Mouse (Mus musculus) gastrocnemius, adult 8-10 months (tissue): ENCODE measurements around the gene Hhipl1. TPM values are rescaled to one million over a fixed set of nuclear protein-coding genes. Genes with fewer than 3 reads are reported as not detected.
A peak's percentile ranks its signal among the peaks of the same experiment; 100 is the strongest.

Experiments
- DNase-seq, 2 experiments: peaks; one replicate each; pipeline ENCODE4 v3.0.0; 2022; ENCODE audit warnings: low spot score in 2 of 2
- total RNA-seq, 4 experiments: library from RNA; stranded (reverse); gene quantifications; 2 replicates each; pipeline ENCODE4 v1.2.4; 2022

Gene Hhipl1
- under 1 TPM; 0.44 to 0.74 (median 0.69) TPM for total RNA-seq

DNA sequence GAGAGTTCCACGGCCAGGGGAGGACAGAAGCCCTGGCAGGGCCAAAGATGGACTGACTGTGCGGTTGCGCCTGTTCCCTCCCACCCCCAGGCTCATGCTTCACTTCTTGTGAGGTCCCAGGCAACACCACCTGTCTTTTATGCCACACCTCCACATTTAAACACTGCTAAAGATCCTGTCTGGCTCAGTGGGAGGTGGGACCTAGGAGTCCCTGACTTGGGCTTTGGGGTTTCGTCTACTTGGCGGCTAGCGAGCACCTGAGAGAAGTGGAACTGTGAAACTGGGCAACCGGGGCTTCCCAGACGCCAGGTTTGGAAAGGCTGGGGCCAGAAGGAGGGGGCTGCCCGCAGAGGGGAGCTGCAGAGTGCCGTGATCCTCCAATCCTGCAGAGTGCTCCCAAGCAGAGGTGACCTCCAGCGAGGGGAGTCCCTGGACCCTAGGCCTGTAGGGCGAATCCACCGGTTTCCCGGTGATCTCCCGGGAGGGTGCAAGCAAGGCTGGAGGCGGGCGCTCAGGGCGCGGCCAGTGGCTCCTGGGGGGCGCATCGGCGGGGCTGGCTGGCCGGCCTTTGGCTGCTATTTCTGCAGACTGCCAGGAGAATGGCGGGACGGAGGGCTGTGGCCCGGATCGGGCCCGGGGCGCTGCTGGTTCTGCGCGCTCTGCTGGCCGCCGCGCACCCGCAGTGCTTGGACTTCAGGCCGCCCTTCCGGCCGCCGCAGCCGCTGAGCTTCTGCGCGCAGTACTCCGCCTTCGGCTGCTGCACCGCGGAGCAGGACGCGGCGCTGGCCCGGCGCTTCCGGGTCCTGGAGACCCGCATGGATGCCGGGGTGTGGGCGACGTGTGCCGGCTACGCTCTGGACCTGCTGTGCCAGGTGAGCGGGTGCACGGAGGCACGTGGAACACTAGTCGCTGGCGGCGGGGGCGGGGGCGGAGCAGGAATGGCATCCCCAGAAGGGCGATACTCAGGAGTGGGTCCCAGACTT is at the start of gene Hhipl1:
Hhipl1 (plus strand) TSS at position 459 of the 983 bp plus-strand sequence.
- peak in 1 of 2 experiments; percentile 30 for DNase-seq

DNA sequence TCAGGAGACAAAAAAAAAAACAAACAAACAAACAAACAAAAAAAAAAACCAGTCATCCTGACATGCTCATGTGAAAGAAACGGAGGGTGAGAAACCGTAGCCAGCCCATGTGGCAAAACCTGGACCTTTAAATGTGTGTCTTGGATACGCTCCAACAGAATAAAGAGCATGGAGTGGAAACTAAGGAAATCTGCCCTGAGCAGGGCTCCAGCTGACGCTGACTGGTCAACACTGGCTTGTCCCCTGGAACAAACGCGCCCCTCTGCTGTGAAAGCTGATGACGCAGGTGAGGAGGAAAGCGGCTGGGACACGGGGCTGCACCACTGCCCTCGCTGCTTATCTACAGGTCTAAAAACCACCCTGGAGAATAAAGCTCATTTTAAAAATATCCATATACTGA is 49.3 kb upstream of the Hhipl1 start:
- DNase-seq, result no peak

DNA sequence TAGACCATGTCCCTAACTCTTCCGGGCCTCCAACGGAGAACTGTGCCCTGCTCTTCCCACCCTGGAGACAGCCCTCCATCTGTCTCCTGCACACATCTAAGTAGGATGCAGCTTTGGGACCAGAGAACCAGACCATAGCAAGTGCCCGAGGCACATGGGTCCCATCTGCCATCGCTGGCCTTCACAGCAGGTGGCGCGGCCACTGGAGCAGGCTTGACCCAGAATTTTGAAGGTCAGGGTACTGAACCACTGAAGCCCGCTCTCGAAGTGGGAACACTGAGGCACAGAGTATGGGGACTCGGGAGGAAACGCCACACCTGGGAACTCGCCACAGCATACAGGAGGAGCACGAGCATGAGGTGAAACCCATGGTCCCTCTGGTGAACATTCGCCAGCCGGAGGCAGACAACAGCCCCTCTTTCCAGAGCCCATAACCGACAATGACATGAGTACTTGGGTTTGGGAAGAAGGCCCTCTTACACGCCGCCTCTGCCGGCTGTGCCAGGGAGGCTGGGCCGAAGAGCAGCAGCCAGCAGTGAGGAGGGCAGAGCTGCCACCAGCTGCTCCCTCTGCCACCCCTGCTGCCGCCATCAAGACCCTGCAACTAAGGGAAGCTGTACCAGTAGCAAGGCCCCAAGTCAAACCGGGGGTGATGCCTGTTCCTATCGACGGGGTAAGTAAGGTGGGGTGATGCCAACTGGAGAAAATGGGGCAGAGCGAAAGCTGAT is 46.6 kb upstream of the Hhipl1 start:
- no peak for DNase-seq

DNA sequence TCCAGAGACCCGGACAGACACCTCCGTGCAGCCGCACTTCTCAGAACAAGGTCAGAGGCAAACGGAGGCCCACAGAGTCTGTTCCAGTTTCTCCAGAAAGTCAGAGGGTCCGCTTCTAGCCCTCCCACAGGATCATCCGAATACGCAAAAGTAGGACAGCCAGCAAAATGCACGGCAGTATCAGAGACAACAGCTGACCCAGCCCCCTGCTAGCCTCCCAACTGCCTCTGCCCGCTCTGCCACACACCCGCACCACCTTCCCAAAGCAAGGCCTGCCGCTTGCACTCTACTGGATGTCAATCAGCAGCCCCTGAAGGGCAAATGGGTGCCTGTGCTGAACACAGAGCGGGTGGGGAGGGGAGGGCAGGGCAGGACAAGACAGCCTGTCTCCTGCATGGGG is 45.1 kb upstream of the Hhipl1 start:
- no peak for DNase-seq

DNA sequence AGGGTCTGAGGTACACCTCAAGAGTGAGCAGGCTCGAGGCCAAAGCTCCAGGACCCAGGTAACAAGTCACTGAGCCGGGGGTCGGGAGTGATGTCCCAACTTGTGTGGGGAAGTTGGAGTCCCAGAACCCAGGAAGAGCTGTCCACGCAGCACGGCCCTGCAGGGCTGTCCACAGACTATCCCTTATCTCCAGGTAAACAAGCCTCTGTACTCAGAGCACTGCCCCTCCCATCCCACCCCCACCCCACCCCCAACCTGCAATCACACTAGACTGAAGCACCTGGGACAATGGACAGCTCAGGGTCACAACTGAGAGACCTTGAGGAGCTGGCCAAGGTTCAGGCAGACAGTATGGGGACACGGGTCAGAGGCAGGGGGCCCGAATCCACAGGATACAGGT is 41.2 kb upstream of the Hhipl1 start:
- DNase-seq, result no peak

DNA sequence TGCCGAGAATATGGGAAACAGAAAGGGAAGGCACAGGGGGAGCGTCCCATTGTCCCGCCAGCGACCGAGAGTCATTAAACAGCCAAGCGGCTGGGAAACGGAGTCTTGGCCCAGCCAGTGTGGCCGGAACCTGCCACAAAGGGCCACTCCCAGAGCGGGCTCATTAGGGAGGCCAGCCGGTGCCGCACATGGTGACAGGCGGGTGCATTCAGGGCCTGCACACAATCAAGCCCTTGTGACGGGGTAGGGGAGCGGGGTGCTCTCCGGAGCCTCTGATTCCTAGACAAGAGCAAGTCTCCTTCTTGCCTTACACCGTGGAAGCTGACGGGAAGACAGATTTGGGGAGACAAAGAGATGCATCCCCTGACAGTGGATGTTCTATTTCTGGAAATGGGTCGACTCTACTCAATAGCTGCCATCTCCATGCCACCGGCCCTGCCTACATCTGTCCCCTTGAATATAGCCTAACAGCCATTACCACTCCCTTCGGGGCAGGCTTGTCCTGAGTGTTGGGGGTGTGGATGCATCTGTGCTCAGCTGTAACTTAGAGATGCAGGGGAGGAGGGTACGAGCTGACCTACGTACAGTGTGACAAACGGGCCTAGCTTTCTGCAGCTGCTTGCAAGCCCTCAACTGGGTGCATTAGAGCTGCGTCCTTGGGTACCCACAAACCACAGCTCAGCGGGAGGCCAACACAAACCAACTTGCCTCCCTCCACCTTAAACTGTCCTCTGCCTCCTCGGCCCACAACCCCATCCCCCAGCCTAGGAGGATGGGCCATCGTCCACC is 40.0 kb upstream of the Hhipl1 start:
- DNase-seq, result no peak

DNA sequence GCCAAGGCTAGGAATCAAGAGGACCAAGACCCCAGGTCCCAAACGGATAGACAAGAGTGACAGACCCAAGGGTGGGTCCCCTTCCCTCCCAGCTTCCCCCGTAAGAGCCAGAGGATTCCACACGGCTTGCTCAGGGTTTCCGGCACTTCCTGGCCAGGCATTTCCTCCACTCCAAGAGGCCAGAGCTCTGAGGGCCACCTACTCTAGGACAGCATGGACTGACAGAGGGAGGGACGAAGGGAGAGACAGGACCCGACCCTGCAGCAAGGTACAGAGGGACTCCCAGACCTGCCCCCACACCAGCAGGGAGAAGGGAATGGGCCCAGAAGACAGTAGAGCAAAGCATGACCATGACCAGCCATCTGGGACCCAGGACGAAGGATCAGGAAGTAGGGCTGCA is 38.4 kb upstream of the Hhipl1 start:
- no peak for DNase-seq

DNA sequence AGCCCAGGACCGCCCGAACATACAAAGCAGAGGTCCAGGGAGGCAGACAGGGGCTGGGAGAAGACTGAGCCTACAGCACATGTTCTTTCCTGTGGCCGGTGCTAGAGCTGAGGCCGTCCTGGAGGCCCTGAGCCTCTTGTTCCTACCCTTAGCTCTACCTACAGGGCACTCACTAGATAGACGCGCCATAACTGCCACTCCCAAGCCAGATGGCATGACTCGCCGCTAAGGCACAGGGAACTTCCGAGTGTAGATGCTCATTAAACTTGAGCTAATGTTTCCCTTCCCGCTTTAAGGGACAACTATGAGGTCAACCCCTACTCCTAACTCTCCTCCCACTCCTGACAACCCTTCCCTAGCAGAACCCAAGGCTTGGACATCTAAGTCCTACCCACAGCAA is 37.1 kb upstream of the Hhipl1 start:
- no peak for DNase-seq

DNA sequence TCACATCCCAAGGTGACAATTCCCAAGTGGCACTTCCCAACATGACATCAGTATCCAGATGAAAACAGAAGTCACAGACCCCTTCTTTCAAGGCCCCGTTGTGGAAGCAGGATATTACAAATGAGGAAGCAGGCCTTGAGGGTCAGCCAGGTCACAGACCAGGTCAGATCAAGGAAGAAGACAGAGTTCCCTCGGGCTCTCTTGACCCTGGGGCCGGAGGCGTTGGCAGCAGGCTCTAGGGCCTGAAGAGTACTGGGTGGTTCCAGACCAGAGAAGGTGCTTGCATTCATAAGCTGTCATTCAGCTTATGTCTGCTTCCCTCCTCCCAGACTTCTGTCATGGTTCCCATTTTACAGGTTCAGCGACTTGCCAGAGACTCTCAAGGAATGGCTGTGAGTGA is 36.4 kb upstream of the Hhipl1 start:
- DNase-seq, result no peak

DNA sequence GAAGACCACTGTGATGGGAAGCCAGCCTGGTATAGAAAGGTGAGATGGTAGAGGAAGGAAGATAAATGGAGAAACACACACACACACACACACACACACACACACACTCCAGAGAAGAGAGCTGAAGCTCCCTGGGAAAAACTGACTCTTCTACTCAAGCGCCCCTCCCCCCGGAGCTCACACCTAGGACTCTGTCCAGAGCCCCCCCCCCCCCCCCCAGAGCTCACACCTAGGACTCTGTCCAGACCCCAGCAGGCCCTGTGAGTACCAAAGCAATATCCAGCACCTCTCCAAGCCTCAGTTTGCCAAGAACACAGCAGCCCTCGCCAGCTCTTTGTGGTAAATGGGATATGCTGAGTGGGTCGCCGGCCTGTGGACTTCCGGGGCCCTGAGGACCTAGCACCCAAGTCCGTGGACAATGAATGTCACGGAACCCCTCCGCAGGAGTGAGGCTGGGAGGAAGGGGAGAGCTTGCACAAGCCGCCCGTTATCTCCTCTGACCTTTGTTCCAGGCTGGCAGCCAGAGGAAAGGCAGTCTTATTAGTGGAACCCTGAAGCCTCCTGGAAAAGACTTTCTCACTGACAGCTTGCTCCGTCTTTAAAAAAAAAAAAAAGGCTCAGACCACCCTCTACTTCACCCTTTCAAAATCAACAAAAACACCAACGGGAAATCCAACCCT is 35.7 kb upstream of the Hhipl1 start:
- no peak for DNase-seq

DNA sequence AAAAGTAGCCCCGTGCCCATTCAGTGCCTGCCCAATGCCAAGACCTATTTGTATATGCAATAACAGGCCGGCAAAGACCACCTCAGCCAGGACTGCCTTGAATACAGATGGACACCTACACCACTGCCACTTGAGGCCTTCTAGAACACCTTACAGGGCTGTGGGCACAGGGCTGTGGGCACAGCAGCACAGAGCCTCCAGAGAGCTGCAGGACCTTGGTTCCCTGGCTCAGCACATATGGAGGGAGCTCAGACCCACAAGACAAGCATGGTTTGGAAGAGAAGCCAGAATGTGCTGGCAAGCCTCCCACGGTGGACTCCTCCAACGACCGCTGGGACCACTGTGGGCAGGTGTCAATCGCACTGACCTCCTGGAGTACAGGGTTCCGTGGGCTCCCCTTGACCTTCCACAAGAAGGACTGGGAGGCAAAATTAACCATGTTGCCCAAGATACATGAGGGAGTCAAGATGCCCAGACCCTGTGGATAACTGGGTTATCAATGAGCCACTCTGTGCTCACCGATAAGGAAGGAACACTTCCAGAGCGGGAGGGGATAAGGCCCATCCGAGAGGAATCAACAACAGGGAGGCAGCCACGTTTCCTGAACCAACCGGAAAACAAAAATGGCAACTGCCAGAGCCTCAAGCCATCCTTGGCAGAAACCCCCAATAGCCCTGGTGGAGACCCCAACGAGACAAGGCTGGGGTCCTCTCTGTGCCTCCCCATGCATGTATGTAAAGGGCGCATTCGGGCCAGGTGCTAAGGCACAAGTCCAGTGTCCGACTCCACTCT is 34.5 kb upstream of the Hhipl1 start:
- no peak for DNase-seq

DNA sequence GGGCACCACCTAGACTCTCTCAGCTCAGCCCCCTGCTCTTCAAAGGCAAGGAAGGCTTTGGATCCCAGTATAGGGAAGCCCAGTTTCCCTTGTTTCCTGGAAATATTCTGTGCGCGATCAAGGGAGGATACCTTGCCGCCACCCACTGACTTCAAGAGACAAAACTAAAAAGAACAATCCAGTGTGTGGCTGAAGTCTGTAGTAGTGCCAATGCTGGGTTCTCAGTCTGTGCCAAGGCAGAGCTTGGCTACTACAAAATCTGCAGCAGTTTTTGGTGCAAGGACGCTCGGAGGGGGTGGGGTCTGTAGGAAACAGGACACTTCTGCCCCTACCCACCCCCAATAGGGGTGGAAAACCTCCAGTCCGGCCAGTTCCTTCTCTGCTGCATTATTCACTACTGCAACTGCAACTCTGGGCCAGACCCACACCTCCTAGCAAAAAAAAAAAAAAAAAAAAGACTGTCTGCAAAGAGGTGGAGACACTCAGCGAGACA is 33.9 kb upstream of the Hhipl1 start:
- no peak for DNase-seq

DNA sequence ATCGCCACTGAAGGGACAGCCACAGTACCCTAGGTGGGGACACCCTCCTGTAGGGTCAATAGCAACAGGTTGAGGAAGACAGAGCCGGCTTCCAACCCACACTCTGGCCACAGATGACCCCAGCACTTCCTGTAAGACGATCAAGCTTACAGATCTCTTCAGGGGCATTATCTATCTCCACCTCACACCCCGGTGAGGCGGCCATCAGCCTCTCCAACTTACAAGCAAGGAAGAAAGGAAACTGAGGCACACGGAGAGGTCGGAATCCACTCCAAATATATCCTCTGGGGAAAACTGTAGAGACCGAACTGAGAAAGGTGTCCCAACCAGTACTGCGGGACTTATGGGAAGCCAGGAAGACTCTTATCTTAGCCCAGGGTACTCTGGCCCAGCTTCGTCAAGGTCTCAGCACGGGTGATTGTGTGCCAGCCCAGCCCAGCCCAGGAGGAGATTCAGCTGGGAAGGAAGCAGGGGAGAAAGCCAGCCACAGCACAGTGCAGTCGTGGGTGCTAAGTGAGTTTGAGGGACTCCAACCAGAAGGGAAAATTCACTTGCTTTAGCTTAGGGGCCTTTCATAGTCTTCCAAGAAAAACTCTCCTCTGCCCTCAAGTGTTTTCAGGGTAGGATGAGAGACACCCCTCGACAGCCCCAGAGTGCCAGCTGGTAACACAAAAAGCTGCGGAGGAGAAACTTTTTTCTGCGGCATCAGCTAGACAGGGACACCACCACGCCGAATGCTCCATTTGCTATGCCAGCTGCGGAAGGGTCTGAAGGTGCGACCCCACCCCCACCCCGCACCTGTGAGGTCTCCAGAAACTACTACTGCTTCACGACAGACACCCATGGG is 32.4 kb upstream of the Hhipl1 start:
- DNase-seq, result no peak

DNA sequence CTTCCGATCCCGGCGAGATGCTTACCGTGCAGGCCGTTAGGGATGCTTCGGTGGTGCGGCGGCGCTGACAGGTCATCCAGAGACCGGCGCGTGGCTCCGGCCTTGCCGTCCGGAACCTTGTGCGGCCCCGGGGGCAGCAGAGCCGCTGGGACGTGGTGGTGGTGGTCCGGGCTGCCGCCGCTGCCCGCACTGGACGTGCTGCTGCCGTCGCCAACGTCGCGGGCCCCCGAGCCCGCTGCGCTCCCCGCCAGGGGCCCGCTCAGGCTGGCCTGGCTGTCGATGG is 31.8 kb upstream of the Hhipl1 start:
- DNase-seq, result no peak

DNA sequence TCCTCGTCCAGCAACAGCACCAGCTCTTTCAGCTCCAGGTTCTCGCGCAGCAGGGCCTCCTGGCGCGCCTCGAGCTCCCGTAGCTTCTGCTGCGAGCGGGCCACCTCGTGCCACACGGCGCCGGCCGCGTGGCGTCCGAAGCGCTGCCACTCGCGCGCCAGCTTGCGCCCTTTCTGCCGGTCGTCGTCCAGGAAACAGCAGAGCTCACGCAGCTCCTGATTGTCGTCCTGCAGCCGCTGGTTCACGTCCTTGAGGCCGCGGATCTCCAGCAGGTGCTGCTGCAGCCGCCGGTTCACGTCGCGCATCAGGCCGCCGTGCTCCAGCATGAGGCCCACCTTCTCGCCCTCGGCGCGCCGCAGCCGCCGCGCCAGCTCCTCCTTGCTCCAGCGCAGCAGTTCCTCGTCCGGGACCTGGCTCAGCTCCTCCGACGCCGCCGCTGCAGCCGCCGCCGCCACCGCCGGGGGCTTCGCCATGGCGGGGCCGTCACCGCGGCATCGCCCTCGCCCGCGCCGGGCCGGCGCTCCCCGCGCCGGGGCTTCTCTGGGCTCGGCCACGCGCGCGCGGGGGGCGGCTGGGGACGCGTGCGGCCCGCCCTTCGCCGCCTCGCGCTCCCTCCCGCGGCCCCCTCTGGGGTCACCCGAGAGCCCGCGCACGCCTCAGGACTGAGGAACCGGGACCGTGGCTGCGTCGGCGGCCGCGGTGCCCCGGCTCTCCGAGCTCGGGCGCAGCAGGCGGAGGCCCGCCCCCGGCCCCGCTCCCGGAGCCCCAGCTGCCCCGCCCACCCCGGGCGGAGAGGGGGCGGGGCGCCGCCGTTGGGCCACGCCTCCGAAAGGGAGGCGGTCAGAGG is 31.2 kb upstream of the Hhipl1 start, which contains the start of gene Ccdc85c:
Ccdc85c (minus strand) TSS at position 765 of the 847 bp plus-strand sequence.
- peak in 1 of 2 experiments; percentile 27 for DNase-seq

DNA sequence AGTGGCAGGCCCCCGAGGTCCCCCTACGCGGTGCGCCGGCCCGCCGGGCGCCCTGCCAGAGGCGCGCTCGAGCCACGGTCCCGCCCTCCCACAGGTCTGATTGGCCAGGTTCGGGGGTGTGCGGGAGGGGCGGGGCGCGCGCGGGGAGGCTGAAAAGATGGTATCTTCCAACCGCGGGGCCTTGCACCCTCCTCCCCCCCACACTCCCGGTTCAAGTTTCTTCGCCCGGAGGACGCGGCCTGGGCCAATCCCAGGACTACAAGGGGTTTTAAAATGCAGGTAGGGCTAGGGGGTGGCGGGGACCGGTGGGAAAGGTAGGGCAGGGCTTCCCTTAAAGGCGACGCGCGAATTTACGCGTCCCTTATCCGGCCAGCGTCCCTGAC is 30.6 kb upstream of the Hhipl1 start:
- DNase-seq, result peak; percentile 98

DNA sequence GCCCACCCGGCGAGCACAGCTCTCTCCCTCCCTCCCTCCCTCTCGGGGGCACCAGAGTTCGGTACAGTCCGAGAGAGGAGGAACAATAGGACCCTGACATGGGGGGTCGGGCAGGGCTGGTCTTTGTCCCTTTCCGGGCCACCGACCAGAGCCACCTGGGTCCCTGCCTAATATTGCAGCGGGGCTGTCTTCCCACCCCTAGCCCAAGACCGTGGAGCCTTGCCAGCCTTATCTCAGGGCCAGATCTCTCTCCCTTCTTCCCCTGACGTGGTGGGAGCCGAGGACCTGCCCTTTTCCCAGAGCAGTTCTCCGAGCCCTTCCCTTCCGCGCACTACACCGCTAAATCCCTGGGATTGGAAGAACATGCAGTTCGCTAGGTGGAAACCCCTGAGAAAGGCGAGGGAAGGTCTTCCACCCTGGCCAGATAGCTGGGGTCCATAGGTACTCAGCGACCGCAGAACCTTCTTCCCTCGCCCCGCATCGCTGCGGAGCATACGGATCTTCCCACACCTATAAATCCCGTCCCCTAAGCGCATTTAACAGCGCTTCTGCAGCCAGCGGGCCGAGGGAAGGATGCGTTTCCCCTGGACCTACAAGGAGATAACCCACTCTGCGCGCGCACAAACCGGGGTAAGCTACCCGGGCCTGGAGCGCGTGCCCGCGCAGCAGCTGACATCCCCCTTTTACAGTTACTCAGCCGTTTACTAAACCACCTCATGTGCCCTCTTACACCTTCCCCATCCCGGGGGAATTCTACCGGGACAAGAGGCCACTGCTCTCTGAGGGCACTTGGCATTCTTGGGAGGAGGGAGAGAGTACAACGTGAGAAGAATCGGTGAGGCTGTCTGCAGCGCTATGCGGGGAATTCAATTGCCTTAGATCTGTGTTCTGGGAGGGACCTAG is 29.9 kb upstream of the Hhipl1 start:
- no peak for DNase-seq
